Mouse (Mus musculus): Measurements from ENCODE around the gene Gm20696. TPM values are rescaled to one million over a fixed set of nuclear protein-coding genes. Genes with fewer than 3 reads are reported as not detected.
A peak's percentile ranks its signal among the peaks of the same experiment; 100 is the strongest.

The Gm20696 gene
- polyA plus RNA-seq, 1 experiment from 2014 or later: 2.6 TPM

DNA sequence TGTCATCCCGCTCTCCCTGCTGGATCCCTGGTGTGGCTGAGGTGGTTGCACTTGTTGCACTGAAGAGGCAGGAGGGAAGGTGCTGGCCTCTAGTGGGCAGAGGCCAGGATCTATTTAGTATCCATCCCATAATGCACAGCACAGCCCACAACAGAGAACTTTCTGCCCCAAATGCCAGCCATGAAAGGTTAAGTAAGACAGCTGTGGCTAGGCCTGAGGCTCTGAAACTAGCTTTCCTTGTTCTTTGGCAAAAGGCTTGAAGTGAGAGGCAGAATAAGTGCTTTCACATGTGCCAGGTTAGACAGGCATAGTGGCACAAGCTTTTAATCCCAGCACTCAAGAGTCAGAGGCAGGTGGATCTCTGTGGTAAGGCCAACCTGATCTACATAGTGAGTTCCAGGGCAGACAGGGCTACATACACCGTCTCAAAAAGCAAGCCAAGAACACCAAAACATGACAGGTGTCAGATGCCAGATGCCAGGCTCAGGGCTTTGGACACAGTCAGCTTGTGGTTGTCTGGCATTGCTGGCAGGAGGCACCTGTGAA, 281.5 kb downstream of the Gm20696 start:
- Histone ChIP-seq H3K4me3 (no peak overlapping the region), H3K27ac (ENCODE audit: poor library complexity, severe bottlenecking) (no peak overlapping the region), H3K4me2 (no peak overlapping the region), H3K27me3 (replicated peaks) (no peaks in the 10 kb centered on the region), H3K4me1 (replicated peaks) (peaks cover 36% of the 10 kb centered on the region), H3K9ac (no peak overlapping the region), H3K9me3 (replicated peaks) (no peaks in the 10 kb centered on the region), H3K36me3 (no peaks in the 10 kb centered on the region)
- no peak for ATAC-seq (ENCODE audit: insufficient number of reproducible peaks, low FRiP score)
- 69% methylated on average over 2 of the region's 2 CpGs for WGBS

DNA sequence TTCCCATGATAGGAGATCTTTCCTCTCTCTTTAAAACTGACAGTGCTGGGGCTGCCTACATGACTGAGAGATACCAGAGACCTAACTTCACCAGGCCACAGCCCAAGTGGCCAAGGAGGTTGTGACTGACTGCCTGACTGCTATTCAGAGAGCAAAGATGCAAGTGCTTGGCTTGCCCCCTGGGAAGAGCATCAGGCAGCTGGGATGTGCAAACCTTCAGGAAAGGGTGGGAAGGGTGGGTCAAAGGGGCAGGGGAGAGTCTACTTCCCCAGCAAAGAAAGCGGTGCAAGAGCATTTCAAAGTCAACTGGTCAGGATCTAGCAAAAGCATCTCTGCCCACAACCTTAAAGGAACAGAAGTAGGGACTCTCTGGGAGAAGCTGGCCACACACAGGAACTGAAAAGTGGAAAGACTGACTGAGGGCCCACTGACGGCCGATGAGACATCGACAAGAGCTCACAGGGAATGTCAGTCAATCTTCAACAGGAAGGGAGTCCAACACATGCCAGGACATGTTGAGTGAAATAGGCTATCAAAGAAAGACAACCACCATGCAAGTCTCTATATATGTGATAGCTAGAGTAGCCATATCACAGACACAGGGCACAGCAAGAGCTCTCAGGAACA, 282.6 kb downstream of the Gm20696 start:
- no peak overlapping the region for H3K4me2 ChIP-seq
- peaks cover 29% of the 10 kb centered on the region for H3K4me1 ChIP-seq (replicated peaks)
- no peak overlapping the region for H3K4me3 ChIP-seq
- ATAC-seq (ENCODE audit: insufficient number of reproducible peaks, low FRiP score): no peak
- WGBS: 43% methylated on average over 4 of the region's 4 CpGs
- no peaks in the 10 kb centered on the region for H3K36me3 ChIP-seq
- H3K9me3 ChIP-seq (replicated peaks): no peaks in the 10 kb centered on the region
- no peak overlapping the region for H3K27ac ChIP-seq (ENCODE audit: poor library complexity, severe bottlenecking)
- no peak overlapping the region for H3K9ac ChIP-seq
- H3K27me3 ChIP-seq (replicated peaks): no peaks in the 10 kb centered on the region

DNA sequence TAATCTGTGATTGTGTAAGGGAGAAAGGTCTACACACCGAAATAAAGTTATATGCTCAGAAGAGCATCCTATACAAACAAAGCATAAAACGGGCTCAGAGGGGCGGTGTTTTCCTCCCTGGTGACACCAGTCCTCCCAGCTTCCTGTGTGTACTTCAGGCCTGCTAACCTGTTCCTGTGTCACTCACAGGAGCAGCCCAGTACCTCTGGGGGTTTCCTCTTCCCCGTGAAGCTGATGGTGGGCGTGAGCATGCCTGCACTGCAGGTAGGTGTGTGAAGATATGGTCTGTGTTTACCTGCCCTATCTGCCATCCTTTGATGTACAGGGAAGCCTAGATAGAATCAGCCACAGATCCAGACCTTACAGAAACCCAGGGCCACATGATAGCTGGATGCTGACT, 286.5 kb downstream of the Gm20696 start:
- H3K4me1 ChIP-seq (replicated peaks): peaks cover 44% of the 10 kb centered on the region
- H3K9me3 ChIP-seq (replicated peaks): no peaks in the 10 kb centered on the region
- 84% methylated on average over 5 of the region's 5 CpGs for WGBS
- no peak overlapping the region for H3K9ac ChIP-seq
- H3K27ac ChIP-seq (ENCODE audit: poor library complexity, severe bottlenecking): no peak overlapping the region
- H3K36me3 ChIP-seq: no peaks in the 10 kb centered on the region
- no peak overlapping the region for H3K4me2 ChIP-seq
- H3K27me3 ChIP-seq (replicated peaks): no peaks in the 10 kb centered on the region
- no peak for ATAC-seq (ENCODE audit: insufficient number of reproducible peaks, low FRiP score)
- H3K4me3 ChIP-seq: no peak overlapping the region

DNA sequence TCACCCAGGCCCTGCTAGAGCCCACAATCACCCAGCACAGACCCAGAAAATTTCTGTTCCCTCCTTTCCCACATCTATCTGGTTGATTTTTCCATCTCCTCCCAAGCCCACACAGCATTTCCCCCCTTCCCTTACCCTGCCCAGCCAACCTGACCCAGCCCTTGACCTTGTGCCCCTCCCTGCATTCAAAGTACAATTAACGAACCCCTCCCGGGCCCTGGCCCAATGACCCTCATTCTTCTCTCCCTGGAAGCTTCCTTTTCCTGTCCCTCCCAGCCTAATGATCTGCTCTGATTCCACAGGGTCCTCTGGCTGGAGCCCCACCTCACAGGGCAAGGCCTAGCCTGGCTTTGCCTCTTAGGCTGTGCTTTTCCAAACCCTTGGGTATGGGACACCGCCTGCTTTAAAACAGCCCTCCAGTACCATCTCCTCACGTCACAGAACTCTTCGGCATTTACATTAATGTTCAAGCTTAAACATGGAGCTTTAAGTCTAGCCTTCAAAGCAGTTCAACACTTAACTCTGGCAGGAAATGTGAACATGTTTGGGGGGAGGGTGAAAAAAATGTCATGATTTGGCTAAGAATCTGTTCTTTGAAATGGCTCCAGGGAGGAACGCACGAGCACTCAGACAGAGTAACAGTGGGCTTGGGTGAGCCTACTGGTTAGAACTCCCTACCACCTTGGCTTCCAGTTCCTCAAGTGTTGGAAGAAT, 287.4 kb downstream of the Gm20696 start:
- no peak overlapping the region for H3K4me2 ChIP-seq
- no peak overlapping the region for H3K4me3 ChIP-seq
- no peak overlapping the region for H3K9ac ChIP-seq
- H3K27me3 ChIP-seq (replicated peaks): no peaks in the 10 kb centered on the region
- peak overlapping the region; percentile 50 for H3K27ac ChIP-seq (ENCODE audit: poor library complexity, severe bottlenecking)
- no peaks in the 10 kb centered on the region for H3K36me3 ChIP-seq
- 65% methylated on average over 7 of the region's 7 CpGs for WGBS
- peak; percentile 80 for ATAC-seq (ENCODE audit: insufficient number of reproducible peaks, low FRiP score)
- H3K9me3 ChIP-seq (replicated peaks): no peaks in the 10 kb centered on the region
- peaks cover 45% of the 10 kb centered on the region for H3K4me1 ChIP-seq (replicated peaks)

DNA sequence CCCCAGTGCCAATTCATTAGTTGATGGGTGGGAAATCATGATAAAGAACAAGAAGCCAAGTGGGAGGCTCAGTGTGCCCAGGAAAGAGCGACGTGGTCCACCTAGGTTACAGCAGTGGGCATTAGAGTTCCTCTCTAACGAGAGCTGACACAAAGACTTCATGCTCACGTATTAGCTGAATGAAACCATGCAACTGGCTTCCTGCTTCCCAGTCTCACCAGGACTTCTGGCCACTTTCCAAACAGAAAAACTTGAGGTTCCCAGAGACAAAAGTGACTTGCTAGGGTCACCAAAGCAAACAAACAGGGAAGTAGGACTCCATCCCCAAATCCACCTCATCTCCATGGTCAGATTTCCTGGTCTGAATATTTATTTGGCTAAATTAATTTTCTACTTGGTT, 288.9 kb downstream of the Gm20696 start:
- H3K4me2 ChIP-seq: no peak overlapping the region
- no peaks in the 10 kb centered on the region for H3K27me3 ChIP-seq (replicated peaks)
- no peak for ATAC-seq (ENCODE audit: insufficient number of reproducible peaks, low FRiP score)
- H3K36me3 ChIP-seq: no peaks in the 10 kb centered on the region
- 0 out of 2 replicates have a peak overlapping the region, but pooled peaks have one; percentile 11 for H3K27ac ChIP-seq (ENCODE audit: poor library complexity, severe bottlenecking)
- H3K9me3 ChIP-seq (replicated peaks): no peaks in the 10 kb centered on the region
- H3K4me1 ChIP-seq (replicated peaks): peaks cover 33% of the 10 kb centered on the region
- no peak overlapping the region for H3K4me3 ChIP-seq
- 58% methylated on average over 4 of the region's 4 CpGs for WGBS
- no peak overlapping the region for H3K9ac ChIP-seq

DNA sequence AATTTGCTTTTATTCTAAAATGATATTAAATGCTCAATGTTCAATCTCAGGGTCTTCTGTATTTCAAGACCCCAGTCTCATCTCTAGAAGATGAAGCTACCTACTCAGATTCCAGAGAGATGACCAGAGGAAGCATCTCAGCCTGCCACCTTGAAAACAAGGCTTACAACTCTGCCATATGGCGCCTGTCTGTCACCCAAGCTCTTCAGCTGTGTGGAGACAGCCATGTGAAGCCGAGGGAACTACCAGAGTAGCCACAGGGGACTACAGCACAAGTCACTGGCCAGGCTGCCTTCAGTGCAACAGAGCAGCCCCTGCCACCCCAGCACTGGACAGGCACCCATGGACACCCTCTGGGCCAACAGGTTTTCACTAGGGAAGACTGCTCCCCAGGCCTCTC, 289.5 kb downstream of the Gm20696 start:
- no peaks in the 10 kb centered on the region for H3K27me3 ChIP-seq (replicated peaks)
- no peaks in the 10 kb centered on the region for H3K36me3 ChIP-seq
- no peak overlapping the region for H3K4me3 ChIP-seq
- peaks cover 35% of the 10 kb centered on the region for H3K4me1 ChIP-seq (replicated peaks)
- H3K9me3 ChIP-seq (replicated peaks): no peaks in the 10 kb centered on the region
- WGBS: 49% methylated on average over 2 of the region's 2 CpGs
- H3K27ac ChIP-seq (ENCODE audit: poor library complexity, severe bottlenecking): 0 out of 2 replicates have a peak overlapping the region, but pooled peaks have one; percentile 11
- ATAC-seq (ENCODE audit: insufficient number of reproducible peaks, low FRiP score): no peak
- no peak overlapping the region for H3K9ac ChIP-seq
- no peak overlapping the region for H3K4me2 ChIP-seq

DNA sequence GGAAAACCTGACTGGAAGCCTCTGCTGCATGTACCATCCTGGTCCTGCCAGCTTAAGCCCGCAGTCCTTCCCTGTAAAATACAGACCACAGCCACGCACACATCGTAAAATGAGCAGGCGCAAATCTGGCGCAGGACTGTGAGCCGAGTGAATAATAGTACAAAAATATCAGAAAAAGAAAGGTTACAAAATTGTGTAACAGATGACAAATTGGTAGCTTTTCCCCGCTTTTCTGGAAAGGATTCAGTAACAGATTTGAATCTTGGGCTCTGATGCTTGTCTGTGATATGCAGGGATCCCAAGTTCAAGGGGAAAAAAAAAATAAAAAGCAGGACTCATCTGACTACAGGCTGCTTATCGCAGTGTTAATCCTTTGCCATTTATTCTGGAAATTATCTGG, 289.9 kb downstream of the Gm20696 start:
- Histone ChIP-seq H3K4me2 (no peak overlapping the region), H3K9me3 (replicated peaks) (no peaks in the 10 kb centered on the region), H3K27me3 (replicated peaks) (no peaks in the 10 kb centered on the region), H3K4me1 (replicated peaks) (peaks cover 35% of the 10 kb centered on the region), H3K4me3 (no peak overlapping the region), H3K36me3 (no peaks in the 10 kb centered on the region), H3K27ac (ENCODE audit: poor library complexity, severe bottlenecking) (no peak overlapping the region), H3K9ac (no peak overlapping the region)
- 82% methylated on average over 8 of the region's 8 CpGs for WGBS
- no peak for ATAC-seq (ENCODE audit: insufficient number of reproducible peaks, low FRiP score)

DNA sequence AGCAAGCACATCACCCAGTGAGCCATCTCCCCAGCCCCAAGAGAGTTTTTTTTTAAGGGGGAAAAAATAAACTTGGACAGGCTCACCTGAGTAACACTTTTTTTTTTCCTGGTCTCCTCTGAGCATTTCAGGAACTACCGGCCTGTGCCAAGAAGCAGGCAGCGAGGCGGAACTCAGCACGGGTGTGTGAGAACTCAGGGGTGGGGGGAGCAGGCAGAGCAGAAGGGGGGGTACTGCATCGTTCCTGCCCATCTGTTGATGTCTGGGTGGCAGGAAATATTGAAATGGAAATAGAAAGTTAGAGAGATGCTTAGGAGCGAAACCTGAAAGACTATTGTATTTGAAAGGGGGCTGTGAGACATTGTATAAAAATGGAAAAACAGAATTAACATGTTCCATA, 290.7 kb downstream of the Gm20696 start:
- no peak overlapping the region for H3K9ac ChIP-seq
- no peak for ATAC-seq (ENCODE audit: insufficient number of reproducible peaks, low FRiP score)
- H3K36me3 ChIP-seq: no peaks in the 10 kb centered on the region
- no peak overlapping the region for H3K4me3 ChIP-seq
- H3K4me2 ChIP-seq: no peak overlapping the region
- H3K27ac ChIP-seq (ENCODE audit: poor library complexity, severe bottlenecking): no peak overlapping the region
- no peaks in the 10 kb centered on the region for H3K9me3 ChIP-seq (replicated peaks)
- WGBS: 65% methylated on average over 6 of the region's 6 CpGs
- no peaks in the 10 kb centered on the region for H3K27me3 ChIP-seq (replicated peaks)
- H3K4me1 ChIP-seq (replicated peaks): peaks cover 35% of the 10 kb centered on the region

DNA sequence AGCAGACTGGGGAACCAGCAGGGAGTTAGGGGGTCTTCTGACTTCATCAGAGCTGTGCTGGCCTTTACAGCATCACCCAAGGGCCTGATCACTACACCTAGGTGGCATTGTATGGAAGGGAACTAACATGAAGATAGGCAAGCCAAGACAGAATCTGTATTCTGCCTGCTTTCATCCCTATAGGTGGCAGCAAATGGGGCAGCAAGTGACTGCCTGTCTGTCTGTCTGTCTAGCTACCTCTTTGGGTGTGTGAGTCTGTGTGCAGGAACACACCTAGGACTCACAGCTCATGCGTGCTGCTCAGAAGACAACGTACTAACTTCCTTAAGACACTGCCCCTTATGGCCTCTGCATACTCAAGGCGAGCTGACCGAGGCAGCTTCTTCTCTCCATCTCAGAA, 291.2 kb downstream of the Gm20696 start:
- Histone ChIP-seq H3K27me3 (replicated peaks) (no peaks in the 10 kb centered on the region), H3K4me3 (no peak overlapping the region), H3K27ac (ENCODE audit: poor library complexity, severe bottlenecking) (no peak overlapping the region), H3K9me3 (replicated peaks) (no peaks in the 10 kb centered on the region), H3K9ac (no peak overlapping the region), H3K4me1 (replicated peaks) (peaks cover 35% of the 10 kb centered on the region), H3K36me3 (no peaks in the 10 kb centered on the region), H3K4me2 (no peak overlapping the region)
- 68% methylated on average over 4 of the region's 4 CpGs for WGBS
- ATAC-seq (ENCODE audit: insufficient number of reproducible peaks, low FRiP score): no peak

DNA sequence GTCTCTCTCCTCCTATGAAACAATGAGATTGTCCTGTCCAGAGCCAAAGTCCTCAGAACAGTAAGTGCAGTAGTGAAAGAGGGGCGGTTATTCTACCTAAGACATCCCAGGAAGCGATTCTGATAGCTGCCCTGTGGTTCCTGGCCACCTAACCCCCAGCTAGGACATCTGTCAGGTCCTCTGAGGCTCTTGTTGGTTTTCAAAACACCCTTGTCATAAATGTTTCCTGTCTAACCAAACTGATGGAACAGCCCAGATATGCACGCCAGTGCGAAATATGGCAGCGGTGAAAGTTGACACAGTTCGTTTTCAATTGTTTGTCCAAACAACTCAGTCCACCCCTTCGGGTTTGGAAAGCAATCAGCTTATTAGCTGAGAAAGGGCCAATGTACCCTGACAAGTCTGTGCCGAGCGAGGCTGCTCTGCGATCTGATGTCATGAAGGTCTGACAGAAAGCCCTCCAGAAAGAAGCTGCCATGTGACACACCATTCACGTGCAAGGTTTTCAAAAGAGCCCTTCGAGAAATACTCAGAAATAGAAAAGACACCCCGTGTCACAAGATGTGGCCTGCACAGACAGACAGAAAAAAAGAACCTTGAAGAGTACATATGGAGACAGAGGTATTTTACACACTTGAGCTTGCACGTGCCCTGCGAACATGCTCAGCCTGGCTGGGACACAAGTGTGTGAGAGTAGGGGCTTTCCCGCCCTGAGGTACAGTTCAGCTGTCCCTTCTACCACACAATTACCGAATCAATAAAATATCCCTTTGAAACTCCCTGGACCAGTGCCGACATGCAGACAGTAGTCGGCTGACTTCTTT, 291.9 kb downstream of the Gm20696 start:
- H3K4me1 ChIP-seq (replicated peaks): peaks cover 40% of the 10 kb centered on the region
- H3K4me3 ChIP-seq: no peak overlapping the region
- no peaks in the 10 kb centered on the region for H3K36me3 ChIP-seq
- 66% methylated on average over 19 of the region's 19 CpGs for WGBS
- H3K9me3 ChIP-seq (replicated peaks): no peaks in the 10 kb centered on the region
- no peak overlapping the region for H3K9ac ChIP-seq
- H3K27me3 ChIP-seq (replicated peaks): no peaks in the 10 kb centered on the region
- no peak for ATAC-seq (ENCODE audit: insufficient number of reproducible peaks, low FRiP score)
- no peak overlapping the region for H3K27ac ChIP-seq (ENCODE audit: poor library complexity, severe bottlenecking)
- no peak overlapping the region for H3K4me2 ChIP-seq

DNA sequence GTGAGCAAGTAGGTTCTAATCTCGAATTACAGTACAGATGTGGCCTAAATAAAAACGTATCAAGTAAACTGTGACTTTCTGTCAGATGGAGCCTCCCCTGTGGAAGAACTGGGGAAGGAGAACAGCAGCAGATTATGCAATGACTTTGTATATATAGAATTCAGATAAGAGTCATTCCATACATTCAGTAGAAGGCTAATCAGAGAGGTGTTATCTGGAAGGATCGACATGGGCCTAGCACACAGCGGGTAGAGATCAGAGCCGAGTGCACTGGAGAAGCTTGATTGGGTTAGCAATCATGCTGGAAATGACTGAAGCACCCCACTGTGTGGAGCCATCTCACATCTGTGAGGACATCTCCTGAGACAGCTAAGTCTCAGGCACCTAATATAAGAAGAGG, 294.2 kb downstream of the Gm20696 start:
- no peak for ATAC-seq (ENCODE audit: insufficient number of reproducible peaks, low FRiP score)
- no peak overlapping the region for H3K4me2 ChIP-seq
- no peak overlapping the region for H3K27ac ChIP-seq (ENCODE audit: poor library complexity, severe bottlenecking)
- H3K27me3 ChIP-seq (replicated peaks): no peaks in the 10 kb centered on the region
- no peaks in the 10 kb centered on the region for H3K9me3 ChIP-seq (replicated peaks)
- peaks cover 51% of the 10 kb centered on the region for H3K4me1 ChIP-seq (replicated peaks)
- H3K4me3 ChIP-seq: no peak overlapping the region
- no peaks in the 10 kb centered on the region for H3K36me3 ChIP-seq
- no peak overlapping the region for H3K9ac ChIP-seq
- 50% methylated on average over 5 of the region's 5 CpGs for WGBS
